Mouse (Mus musculus): Measurements from ENCODE around the gene Usp11.
"Not testable (repeated sequence)": the region's sequence is repeated elsewhere in the genome, so short reads cannot be mapped to it uniquely, and the experiment has no call there.

DNA sequence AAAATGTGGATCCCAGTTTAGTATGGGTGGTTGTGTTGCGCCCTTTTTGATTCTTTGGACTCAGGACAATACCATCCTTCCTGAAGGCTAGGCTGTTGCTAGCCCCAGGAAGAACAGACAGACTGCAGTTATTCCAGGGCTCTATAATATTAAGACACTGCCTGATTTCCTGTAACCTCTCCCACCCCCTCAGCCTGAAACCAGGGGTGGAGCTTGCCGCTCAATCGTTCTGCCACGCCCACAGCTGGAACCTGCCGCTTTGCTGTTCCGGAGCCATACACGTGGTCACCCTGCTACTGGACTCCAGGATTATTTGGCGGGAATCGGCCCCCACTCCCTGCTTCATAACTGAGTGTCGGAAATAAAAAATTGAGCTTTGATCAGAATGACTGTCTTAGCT lies 26.3 kb downstream of the Usp11 start:
- TF ChIP-seq CTCF (IDR thresholded peaks at IDR 0.05; ENCODE audit: low read depth, low read length); POLR2A (IDR thresholded peaks at IDR 0.05; ENCODE audit: extremely low read depth, insufficient read depth, low read length): not testable (repeated sequence)

All from liver, adult 2 months (tissue).